ENCODE assay signal across 8 mouse cellular contexts in genomic region chr5:9725601-9726268, GRCm38 (mm10). TPM values are rescaled to one million over a fixed set of nuclear protein-coding genes. Genes with fewer than 3 reads are reported as not detected.
DNase-seq lines count a peak whose midpoint lies in the region; ATAC-seq lines count a peak whose summit lies in the region.

No protein-coding gene starts in this region.

- peak; percentile 29 to 59; a peak in 3 of 4 replicates for ATAC-seq in hematopoietic stem cell, adult 5-6 weeks (replicated peaks in 1 of 2; ENCODE audit: insufficient read depth in 1 of 2, low FRiP score in 2 of 2, low TSS enrichment in 1 of 2, low read depth in 1 of 2, poor library complexity in 2 of 2, severe bottlenecking in 2 of 2)

- DNase-seq in ovary, postnatal 36 days (ENCODE audit: low spot score) = peak; percentile 20
- no peak for DNase-seq in ovary, postnatal 14 days (ENCODE audit: low spot score)
- DNase-seq in embryo, embryonic 11.5 days (ENCODE audit: low read depth, low spot score) = peak; percentile 75
- peak; percentile 71 to 85 for DNase-seq in left cerebral cortex, adult 18-20 months (ENCODE audit: low spot score in 2 of 2)
- DNase-seq in neural tube, embryonic 10.5 days (ENCODE audit: extremely low spot score, low spot score) = peak; percentile 78
- DNase-seq in spleen, postnatal 10 days (ENCODE audit: low spot score in 2 of 2) = no peak
- no peak for DNase-seq in spleen, postnatal 4 days (ENCODE audit: low spot score in 2 of 2)

RNA-seq across cellular contexts. Expression of gene Grm3, which starts 0.8 kb away (rescaled TPM):
- total RNA-seq in hematopoietic stem cell, adult 5-6 weeks (2017) = not detected in 2 replicates
- 100 to 1,000 TPM; 116 to 119 TPM for total RNA-seq in left cerebral cortex, adult 18-20 months (2021)

Comparison
In these comparisons a context has a peak if more than half of its experiments do, and no peak if none do; other contexts are left out.
1. DNase-seq: peak in ovary, postnatal 36 days (single experiment), embryo, embryonic 11.5 days (single experiment), left cerebral cortex, adult 18-20 months (2 of 2) and neural tube, embryonic 10.5 days (single experiment); none in ovary, postnatal 14 days (single experiment), spleen, postnatal 10 days (0 of 2) and spleen, postnatal 4 days (0 of 2).
2. RNA of gene Grm3, which starts 0.8 kb away (total RNA-seq): 116 to 119 TPM in left cerebral cortex, adult 18-20 months; not detected in hematopoietic stem cell, adult 5-6 weeks; every median in the first group is over 100 times any median in the second.